Mouse (Mus musculus) right cerebral cortex, postnatal 14 days (tissue): ENCODE measurements around the gene Ccnyl1.
"Not testable (repeated sequence)": the region's sequence is repeated elsewhere in the genome, so short reads cannot be mapped to it uniquely, and the experiment has no call there.

Experiments used
- DNase-seq: peaks from one replicate; pipeline ENCODE4 v3.0.0; 2022

Ccnyl1 gene

DNA sequence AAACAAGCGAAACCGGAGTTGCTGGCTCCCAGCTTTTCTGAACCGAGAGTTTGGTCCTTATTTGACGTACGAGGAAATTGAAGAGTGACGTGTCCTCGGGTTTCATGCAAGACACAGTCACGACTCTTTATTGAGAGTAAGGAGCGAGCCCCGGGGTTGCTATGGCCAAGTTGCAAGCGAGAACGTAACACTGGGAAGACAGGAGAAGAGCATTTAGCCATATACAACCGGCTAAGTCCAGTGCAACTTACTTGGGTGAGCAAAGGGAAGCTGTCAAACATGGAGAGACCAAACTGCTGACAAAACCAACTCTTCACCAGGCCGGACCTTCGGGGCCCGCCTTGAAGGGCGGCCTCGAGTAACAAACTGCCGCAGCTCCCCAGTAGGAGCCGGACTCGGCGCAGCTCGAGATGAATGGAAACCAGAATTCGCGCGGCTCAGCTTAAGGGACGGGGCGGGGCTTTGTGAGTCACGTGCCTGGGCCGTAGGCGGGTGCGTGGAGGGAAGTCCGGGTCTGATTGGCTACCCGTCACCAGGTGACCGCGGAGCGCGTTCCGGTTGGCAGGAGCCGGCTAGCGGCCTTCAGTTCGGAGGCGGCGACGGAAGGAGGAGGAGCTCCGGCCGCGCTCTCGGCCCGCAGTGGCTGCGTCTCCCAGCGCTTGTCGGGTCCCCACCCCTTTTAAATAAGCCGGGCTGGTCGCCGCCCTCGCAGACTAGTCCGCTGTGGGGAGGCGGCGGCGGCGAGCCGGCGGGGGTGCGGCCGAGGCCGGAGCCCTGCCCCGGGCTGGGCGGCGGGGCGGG is at the start of gene Ccnyl1:
Gene Ccnyl1, plus strand, starts transcription at position 243 of the 801 bp plus-strand sequence.
- peak; percentile 99 for DNase-seq

DNA sequence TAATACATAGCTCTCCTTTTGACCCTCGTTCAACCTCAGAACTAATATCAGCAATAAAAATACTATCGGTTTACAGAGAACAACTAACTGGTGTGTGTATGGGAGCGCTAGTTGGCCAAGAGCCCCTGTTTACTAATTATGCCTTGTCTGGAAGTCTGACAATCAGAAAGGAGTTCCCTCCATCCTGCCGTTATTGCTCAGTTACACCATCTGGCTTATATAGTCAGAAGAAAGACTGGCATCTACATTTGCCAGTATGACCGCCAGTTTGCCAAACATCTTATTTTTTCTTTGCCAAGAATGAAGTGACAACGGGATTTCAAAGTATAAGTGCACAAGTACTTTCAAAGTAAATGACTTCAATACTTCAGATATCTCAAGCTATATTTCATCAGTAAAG is 49.2 kb upstream of the Ccnyl1 start:
- DNase-seq: no peak

DNA sequence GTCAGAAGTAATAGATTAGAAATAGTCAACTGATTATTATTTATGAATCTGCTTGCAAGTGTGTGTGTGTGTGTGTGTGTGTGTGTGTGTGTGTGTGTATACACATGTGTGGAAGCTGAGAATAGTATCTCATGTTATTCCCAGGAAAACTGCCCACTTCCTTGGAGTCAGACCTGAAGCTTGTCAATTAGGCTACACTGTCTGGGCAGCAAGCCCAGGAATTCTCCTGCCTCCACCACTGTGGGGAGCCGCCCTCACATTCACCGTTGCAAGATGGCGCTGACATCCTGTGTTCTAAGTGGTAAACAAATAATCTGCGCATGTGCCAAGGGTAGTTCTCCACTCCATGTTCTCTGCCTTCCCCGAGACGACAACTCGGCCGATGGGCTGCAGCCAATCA is 47.7 kb upstream of the Ccnyl1 start:
- not testable (repeated sequence) for DNase-seq

DNA sequence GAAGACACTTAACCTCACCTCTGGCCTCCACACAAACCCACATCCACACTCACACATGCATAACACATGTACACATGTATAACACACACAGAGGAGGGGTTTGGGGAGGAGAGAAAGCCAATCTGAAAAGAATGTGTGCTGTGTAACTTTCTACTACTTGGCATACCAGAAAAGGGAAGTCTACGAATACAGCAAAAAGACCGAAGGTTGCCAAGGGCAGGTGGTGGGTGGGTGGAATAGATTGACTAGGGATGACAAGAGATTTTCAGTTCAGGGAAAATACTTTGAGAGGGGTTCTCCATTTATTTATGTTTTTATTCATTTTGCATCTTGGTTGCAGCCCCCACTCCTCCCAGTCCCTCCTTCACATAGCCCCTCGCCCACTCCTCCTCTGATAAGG is 45.7 kb upstream of the Ccnyl1 start:
- no peak for DNase-seq

DNA sequence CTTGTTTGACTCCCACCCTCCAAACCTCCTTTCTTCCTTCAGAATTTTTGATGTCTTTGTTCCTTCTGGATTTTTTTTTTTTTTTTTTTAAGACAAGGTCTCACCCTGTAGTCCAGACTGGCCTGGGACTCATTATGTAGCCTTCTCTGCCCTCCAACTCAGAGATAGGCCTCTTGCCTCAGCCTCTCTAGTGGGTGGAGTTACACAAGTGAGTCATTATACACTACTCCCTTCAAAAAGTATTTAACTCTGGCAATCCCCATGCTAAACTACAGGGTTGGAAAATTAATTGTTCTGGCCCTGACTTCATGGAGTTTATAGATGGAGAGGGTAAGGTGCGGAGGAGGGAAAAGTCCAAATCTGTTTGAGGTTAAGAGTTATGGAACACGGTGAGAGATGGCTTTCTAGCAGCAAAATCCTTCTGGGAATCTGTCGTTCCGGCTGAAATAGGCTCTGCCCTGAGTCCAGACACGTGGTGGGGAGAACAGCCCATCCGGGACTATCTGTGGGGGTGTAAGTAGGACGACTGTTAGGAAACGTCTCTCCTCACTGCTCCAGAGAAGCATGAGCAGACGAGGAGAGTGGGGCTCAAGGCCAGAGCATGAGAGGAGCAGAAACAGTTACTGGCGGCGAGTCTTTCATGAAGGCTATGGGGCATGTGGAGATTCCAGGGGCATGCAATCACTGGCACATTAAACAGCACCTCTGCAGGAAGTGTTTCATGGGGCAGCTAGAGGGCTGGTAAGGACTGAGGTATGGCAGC is 40.7 kb upstream of the Ccnyl1 start:
- DNase-seq: no peak

DNA sequence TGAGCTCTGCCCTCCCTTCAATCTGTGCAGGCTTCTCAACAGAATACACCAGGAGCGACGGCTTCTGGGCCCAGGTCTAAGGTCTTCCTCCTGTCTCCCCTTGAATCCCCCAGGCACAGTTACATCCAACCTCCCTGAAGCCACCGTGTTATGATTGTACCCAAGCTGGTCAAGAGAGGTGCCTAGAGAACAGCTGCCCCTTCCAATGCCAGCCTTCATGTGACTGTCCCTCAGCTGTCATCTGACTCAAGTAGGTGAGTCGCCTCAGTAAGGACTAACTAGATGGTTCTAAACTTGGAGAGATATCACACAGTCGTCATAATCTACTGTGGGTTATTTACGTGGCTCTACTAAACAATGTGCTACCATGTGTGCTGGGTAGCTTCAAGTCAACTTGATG is 36.6 kb upstream of the Ccnyl1 start:
- no peak for DNase-seq

DNA sequence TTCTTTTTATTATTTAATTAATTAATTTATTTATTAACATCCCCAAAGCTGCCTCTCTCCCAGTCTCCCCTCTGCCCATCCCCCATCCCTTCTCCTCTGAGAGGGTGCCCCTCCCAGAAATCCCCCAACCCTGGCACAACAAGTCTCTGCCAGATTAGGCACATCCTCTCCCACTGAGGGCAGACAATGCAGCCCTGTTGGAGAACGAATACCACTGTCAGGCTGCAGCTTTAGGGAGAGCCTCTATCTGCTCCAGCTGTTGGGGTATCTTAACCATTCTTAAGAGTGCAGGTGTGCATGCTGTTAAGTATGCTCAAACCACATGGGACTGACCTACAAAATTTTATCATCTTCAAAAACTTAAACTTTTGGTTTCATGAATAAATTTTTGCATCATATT is 34.8 kb upstream of the Ccnyl1 start:
- DNase-seq: no peak

DNA sequence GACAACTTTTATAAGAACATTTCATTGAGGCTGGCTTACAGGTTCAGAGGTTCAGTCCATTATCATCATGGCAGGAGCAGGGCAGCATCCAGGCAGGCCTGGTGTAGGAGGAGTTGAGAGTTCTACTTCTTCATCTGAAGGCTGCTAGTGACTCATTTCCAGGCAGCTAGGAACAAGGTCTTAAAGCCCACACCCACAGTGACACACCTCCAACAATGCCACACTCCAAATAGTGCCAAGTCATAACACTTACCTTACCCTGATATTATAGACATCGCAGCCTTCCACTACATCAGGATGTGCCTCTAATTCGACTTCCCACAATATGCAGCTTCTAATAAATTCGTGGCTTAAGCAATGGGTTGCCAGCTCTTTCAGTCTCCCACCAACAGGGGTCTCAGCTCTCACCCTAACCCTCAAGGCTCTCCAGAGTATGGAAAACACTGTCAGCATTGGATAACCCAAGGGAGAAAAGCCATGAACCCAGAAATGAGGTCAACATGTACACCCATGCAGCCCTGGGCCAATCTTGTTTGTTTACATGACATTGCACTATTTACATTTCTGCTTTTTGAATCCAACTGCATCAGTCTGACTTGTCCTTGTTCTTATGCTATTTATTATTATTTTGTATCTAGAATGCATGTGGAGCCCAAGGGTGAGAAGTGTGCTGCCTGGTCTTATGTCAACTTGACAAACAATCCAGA is 33.7 kb upstream of the Ccnyl1 start:
- no peak for DNase-seq

DNA sequence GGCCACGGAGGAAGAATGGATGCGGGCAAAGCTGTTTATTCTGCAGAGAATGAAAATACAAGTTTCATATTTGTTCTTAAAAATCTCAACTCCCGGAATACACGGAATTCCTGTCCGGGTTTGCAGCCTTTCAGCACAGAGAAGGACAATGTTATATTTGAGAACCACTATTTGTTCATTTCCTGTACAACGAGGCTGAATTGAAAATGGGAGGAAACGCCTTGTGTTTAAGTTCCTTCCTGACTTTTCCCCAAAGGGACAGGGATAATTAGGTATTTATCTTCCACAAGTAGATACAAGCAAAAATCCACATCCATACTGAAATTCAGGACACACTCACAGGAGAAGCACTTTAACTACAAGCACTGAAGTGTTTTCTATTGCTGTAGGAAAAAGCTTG is 31.4 kb upstream of the Ccnyl1 start:
- DNase-seq: no peak

DNA sequence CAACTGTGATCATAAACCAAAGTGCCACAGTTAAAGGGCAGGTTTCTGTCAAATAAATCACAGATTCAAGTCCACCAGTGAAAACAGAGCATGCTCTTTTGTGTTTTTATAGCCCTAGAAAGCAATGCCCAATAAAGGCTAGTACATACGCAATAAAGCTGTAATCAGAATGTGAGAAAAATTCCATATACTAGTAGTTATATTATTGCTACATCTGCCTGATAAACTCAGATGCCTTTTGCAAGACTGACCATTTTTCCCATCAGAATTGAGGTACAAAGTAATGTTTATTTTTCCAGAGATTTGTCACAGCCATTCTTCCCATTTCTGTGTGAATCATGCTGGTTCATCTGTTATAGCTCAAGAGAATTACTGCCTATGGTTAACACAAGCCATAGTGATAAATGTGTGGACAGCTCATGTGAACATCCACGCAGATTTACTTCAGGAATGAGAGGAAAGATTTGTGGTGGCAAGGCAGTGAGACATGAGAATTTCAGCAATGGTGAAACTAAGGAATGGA is 23.1 kb upstream of the Ccnyl1 start:
- no peak for DNase-seq

DNA sequence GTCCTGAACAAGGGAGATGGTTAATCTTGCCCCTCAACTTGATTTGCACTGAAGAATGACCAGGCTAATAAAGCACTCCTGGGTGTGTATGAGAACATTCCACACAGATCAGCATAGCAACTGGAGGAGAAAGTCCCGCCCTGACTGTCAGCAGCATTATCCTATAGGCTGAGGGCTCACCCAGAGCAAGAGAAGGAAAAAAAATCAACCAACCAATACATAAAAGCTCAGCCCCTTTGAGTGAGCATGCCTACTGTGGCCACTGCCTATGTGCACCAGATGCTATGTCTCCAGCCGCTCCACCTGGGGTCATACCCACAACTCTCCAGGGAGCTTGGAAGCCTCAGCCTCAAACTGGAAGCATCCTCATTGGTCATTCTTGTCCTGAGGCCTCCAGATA is 20.8 kb upstream of the Ccnyl1 start:
- no peak for DNase-seq

DNA sequence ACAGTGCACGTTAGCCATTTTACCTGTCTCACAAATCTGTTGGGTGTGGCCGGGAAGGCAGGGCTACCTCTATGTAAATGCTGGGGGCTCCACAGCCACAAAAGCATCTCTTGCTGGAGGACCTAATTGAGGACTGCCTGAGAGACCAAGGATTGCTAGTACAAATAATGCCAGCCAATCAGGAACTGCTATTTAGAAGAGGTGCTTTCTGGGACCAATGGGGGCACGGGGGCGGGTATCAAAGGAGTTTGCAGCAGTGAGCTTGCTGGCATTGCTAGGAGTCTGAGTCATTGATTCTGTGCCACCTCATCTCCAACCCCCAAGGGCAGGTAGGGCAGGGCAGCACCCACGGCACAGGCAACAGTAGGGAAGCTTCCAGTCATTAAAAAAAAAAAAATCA is 16.3 kb upstream of the Ccnyl1 start:
- no peak for DNase-seq

DNA sequence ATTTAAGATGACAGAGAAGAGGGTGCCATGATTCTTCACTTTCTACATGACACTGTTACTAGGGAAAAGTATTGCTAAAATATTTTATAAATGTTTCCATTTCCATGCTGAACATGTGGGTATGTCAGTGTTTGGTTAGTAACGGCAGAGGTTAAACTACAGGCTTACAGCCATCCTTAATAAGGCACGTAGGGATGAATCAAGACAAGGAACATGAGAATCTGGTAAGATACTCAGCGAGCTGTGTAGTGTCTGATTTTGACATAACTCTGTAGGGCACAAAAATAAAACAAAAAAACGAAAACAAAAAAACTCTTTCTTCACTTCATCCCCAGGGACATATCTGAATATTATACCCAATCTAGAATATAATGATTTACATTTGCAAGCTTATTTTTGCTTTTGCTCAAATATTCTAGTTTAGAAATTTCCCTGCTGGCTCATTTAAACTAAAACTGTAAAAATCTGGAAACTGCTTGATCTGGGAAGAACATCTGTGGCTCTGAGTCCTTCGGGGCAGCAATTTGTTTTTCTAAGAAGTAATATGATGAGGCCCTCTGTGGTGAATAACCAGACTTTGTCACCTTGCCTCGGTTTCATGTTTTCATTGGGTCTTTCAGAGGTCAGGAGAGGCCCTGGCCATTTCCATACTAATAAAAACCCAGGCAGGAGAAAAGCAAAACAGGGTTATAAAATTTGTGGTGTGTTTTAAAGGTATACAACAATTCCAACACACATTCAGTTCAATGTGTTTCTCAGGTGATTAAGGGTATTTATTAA is 14.0 kb upstream of the Ccnyl1 start:
- DNase-seq: no peak

DNA sequence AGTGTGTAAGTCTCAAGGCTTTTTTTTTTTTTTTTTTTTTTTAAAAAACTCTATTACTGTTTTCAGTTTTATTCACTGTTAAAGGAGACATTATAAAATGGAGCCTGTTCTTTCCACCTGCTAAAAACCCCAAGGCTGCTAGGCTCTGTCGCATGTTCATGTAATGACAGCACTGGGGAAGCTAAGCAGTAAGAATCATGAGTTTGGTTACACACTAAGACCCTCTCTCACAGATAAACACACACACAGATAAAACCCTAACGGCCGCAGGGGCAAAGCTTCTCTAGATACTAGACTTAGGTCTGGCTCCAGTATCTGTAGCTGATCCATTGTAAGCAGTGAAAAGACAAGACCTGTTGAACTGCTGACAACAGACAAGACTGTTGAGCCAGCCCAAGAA is 8.8 kb upstream of the Ccnyl1 start:
- DNase-seq: no peak

DNA sequence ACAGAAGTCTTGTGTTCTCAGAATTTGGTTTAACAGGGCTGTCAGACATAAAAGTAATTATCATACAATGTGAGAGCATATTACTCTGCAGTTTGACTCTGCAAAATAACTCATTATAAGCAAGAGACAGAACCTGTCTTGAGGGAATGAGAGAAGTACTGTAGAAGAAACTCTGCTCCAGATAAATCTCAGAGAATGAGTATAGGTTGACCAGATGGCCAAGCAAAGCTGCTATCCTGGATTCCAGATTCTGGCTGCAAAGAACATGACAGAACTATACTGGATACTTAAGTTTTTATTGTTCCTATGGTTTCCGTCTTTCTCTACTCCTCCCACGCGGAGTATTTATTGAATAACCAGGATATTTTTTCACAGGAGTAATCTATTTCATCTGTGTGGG is 7.2 kb upstream of the Ccnyl1 start:
- DNase-seq: no peak

DNA sequence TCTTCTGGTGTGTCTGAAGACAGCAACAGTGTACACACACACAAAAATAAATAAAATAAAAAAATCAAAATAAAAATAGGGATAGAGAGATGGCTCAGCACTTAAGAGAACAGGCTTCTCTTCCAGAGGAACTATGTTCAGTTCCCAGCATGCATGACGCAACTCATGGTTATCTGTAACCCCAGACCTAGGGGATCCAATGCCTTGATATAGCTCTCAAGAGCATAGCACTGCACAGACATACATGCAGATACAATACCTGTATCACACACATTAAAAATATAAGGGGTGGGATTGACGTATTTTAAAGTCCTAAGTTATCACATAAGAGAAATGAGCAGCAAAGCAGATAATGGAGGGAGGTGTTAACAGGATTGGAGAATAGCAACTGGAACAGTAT is 5.8 kb upstream of the Ccnyl1 start:
- no peak for DNase-seq

DNA sequence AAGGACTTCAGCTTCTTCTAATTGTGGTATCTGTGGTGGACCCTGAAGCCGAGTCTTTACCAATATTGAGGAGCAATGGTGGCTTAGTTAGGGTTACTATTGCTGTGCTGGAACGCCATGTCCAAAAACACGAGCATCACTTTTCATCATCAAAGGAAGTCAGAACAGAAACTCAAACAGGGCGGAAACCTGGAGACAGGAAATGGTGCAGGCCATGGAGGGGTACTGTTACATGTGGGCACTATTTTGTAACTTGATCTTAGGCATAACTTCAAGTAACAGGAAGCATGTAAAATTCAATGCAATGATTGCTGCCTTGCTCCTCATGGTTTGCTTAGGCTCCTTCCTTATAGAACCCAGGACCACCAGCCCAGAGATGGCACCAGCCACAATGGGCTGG is 2.2 kb upstream of the Ccnyl1 start:
- no peak for DNase-seq

DNA sequence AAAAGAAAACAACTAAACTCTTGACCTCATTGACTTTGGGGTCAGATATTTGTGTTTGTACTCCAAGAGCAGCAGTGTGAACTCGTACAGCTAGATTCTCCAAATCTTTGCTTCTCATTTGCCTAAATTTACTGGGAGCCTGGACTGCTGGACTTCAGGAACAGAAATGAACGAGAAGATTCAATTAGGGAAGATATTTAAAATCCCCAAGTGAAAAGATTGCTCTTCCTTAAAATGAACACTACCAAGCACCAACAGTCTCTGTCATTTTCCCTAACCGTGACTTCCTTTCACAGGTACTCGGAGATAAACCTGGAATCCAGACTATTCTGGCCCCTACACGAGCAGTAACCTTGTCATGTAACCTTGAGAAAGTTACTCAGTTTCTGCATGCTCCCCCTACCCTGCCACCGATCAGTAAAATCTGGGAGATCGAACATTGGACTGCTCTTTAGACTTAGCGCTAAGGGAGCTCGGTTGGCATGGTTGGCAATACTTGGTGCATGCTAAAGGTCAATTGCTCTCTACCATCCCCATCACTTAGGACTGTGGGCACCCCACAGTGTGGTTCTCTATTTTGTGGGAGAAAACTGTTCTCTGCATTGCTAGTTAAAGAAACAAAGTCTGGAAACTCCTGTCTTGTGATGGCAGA is 568 bp upstream of the Ccnyl1 start:
- no peak for DNase-seq

DNA sequence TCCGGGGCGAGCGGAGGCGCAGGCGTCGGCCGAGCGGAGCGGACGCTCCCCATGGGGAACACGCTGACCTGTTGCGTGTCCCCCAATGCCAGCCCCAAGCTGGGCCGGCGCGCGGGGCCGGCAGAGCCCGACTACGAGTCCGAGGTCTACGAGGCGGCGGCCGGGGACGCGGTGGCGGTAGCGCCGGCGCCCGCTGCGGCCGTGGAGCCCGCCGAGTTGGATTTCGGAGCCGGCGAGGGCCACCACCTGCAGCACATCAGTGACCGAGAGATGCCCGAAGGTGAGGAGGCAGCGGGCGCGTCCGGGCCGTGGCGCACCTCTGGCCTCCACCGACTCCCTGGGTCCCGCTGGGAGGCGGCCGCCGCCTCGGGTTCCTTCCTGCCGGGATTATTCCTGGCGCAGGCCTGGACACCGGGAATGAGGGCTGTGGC is 881 bp downstream of the Ccnyl1 start:
- DNase-seq: peak; percentile 23

DNA sequence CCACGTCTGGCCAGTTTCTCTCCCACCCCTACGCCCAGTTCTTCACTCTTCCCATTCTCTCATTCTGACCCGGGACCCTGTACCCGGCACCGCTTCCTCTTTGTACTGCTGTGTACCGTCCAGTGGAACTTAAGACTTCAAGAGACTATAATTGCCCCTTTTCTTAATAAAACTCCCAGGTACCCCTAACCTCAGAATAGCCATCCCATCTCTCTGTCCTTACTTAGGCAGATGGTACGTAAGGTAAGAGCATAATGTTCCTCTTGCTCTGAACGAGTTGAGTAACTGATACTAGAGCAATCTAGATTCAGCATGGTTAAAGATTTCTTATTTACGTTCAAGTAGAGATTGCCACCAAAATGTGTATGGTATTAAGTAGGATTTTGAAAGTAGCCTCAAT is 1.3 kb downstream of the Ccnyl1 start:
- DNase-seq: no peak

DNA sequence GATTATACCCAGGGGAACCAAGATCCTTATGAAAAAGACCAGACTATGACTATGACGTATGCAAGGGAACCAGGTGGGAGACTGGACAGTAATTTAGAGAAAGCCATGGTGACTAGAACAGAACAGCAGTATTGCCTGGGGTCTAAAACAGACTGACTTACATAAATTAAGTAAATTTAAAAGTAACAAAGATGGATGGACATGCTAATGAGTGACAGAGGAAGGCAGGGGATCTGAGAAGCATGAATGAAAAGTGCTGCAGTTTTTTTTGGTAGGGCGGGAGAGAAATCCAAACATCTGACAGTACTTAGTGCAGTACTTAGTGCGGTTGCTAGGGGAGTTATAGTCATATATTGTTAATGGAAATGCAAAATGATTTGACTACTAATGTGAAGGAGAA is 4.9 kb downstream of the Ccnyl1 start:
- DNase-seq: no peak

DNA sequence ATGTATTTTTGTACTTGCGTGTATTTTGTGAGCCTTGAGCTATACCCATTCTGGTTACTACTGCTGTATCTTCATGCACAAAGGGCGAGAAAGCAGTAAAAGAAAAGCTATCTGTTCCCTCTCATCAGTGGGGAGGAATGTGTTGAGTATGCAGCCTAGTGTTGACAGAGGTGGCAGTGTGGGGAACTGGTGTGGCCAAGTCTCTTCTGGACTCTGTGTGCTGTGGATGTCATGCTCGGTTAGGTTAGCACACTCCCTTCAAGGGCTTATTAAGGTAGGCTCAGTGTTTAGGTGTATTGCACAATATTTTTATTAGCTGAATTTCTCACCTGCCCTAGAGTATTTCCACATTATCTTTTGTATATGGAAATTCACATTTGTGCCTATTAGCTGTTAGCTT is 11.5 kb downstream of the Ccnyl1 start:
- DNase-seq: no peak
